Mouse (Mus musculus) lung, adult 2 months (tissue): ENCODE data around the gene Prkca.

Source experiments
- CTCF ChIP-seq: fragments of 200-500 bp; IDR thresholded peaks from 2 replicates; pipeline ENCODE4 v1.5.1; 2011; ENCODE audit warnings: mild to moderate bottlenecking, low read length, control low read depth; ENCODE audit not compliant: insufficient read depth
- POLR2A ChIP-seq: fragments of 200-500 bp; IDR thresholded peaks from 2 replicates; pipeline ENCODE4 v1.6.1; 2011; ENCODE audit warnings: low read depth, mild to moderate bottlenecking, control low read depth, low read length, borderline replicate concordance; ENCODE audit errors: extremely low read depth

- TF ChIP-seq POLR2A (peak; percentile 56; the same call in 1 of the 2 replicates), CTCF (no peak)
Observed at GRCm38 (mm10) chr11:108343789-108344462, at the start of gene Prkca.
